Mouse (Mus musculus) liver, postnatal 0 days (tissue): ENCODE measurements around the gene Ggcx.

Source experiments
- CTCF ChIP-seq: sonication (generic); IDR thresholded peaks from 2 replicates; pipeline ENCODE4 v1.5.1; 2016; ENCODE audit warnings: antibody characterized with exemption, low read depth
- EP300 ChIP-seq: IDR thresholded peaks from 2 replicates; pipeline ENCODE4 v1.6.1; 2016; ENCODE audit warnings: antibody characterized with exemption, low read depth, mild to moderate bottlenecking

- TF ChIP-seq CTCF (no peak), EP300 (no peak)
Measured at GRCm38 (mm10) chr6:72396837-72397251, 17.3 kb upstream of the Ggcx start.
